Mouse (Mus musculus) kidney, postnatal 4 days (tissue): ENCODE measurements around the gene Mapkbp1.

ENCODE experiments used
- DNase-seq, 2 experiments: peaks; one replicate each; pipeline ENCODE4 v3.0.0; 2021; ENCODE audit warnings: mixed read lengths in 2 of 2

The Mapkbp1 gene

DNA sequence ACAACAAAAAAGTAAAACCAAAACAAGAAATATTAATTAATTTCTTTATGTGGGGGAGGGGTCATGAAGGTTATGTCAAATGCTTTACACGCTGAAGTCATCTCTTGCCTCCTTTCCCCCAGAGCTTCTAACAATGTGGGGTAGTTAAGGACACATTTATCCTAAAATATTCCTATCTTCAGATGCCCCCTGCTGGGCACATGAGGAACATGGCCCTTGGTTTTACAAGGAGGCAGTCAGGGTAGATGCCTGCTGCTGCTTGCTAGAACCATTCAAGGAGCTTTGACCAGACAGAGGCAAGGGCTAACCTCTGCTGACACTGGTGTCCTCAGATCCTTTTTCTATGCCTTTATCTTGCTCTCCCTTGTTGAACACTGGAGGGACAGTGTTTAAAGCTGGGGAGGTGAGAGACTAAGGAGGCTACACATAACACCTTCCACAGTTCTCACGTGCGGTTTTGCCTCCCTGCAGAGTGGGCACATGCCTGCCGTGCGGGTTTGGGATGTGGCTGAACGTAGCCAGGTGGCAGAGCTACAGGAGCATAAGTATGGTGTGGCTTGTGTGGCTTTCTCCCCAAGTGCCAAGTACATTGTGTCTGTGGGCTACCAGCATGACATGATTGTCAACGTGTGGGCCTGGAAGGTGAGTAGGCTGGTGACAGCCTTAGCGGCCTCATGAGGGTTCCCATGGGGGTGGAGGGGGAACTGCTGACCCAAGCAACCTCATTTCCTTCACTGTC, 39.1 kb downstream of the Mapkbp1 start:
- DNase-seq = peak; percentile 78 to 80

DNA sequence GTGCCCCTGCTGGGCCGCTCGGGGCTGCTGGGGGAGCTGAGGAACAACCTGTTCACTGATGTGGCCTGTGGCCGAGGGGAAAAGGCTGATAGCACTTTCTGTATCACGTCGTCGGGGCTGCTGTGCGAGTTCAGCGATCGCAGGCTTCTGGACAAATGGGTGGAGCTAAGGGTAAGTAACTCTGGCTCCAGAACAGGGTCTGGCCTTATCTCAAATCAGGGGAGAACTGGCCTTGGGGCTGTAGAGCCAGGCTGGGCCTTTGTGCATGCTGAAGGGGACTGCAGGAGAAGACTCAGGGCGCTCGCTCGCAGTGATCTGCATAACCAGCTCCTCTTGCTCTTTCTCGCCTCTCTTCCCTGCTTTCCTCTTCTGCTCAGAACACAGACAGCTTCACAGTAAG, 40.4 kb downstream of the Mapkbp1 start:
- DNase-seq = no peak

DNA sequence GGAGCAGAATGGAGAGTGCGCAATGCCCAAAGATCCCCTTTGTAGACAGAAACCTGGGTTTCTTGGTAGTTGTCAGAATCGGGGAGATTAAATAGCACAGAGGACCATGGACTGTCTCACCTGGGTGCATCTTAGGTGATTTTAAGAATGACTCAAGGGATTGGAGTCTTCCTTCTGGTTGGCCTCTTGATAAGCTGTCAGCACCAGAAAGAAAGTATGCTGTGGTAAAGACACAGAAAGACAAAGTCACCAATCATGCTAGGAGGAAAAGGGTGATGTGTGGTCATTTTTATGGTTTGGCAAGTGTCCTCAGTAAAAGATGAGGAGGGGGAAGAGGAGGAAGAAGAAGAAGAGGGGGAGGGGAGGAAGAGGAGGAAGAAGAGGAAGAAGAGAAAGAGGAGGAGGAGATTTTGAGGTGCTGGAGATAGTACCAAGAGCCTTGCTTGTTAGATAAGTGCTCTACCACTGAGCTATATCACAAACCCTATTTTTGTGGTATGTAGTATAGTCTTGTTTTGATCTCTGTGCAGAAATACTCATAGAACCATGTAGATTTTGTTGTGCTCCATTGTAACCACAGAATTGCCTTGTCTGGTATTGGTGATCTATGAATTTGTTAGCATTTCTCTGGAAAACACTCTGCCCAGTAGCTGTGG, 41.5 kb downstream of the Mapkbp1 start:
- DNase-seq = no peak

DNA sequence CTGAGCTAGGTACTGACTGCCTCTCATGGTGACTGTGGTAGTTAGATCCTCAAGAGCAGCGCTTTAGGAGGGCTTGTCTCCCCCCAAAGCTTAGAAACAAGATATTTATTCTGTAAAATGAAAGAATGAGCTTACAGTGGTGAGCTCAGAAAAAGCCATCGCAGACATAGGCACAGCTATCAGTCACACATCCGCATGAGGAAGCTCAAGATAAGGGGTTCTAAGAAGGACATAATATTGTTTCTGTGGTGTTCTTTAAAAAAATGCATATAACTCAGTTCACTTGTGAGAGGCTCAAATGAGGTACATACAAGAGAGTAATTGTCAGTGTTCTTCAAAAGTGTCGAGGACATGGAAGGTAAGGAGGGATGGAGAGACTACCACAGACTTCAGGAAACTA, 43.4 kb downstream of the Mapkbp1 start:
- no peak for DNase-seq

DNA sequence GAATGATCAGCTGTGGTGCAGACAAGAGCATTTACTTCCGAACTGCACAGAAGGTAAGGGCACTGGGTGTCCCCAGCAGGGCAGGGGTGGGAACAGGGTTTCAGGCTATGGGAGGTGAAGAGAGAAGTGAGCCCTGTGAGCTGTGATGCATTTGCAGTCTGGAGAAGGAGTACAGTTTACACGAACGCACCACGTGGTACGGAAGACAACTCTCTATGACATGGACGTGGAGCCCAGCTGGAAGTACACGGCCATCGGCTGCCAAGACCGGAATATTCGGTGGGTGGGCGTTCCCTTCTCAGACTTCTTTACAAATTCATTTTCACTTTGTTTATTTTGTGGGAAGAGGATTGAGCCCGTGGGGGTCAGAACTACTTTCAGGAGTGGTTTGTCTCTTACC, 45.1 kb downstream of the Mapkbp1 start:
- peak; percentile 44 to 57 for DNase-seq

DNA sequence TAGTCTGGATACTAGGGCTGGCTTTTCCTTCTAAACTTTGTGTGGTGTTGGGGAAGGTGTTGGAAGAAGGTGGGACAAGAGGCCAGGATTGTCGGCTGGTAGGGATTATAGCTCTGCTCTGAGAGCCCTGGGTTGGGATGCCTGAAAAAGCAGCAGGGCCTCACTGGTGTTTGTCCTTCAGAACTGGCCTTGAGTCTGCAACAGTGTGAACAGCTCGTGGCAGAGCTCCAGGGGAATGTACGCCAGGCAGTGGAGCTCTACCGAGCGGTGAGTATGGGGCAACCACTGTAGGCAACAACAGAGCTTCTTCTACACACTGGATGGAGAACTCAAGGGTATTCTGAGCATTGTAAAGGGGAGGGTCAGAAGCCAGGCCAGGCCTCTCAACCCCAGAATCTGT, 51.8 kb downstream of the Mapkbp1 start:
- no peak for DNase-seq

DNA sequence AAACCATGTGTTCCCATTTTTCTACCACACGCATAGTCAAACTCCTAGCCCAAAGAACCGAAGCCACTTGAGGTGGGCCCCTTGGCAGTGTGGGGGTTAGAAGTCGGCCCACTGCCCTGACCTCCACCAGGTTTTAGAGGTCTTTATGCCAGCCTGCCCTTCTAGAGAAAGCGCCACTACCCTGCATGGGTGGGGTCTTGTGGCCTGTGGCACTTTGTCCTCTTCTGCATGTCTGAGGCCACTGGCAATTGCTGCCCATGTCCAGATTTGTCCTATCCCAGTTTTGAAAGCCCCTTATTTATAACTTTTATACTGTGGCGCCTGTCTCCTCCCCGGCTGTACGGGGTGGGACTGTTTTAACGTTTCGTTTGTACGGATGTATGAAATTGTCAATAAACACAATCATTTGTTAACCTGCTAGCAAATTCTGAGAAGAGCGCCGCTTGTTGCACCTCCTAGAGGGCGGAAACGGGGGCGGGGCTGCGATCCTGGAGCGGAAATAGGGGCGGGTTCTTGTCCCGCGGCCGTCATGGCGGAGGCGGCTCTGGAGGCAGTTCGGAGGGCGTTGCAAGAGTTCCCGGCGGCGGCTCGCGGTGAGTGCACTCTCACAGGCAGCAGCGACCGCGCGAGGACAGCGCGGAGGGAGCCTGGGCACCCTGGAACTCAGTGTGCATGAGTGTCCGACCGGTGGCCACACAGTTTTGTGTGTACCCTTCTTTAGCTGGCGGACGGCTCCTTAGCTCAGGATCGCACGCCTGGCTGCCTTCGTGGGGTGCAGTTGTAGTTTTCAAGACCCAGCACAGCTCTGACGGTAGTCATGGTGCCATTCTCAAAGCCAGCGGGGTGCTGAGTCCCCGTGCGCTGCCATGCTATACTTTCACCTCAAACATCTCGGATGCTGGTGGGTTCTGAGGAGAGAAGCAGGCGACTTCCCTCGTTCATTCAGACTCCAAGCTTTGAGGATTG, 54.8 kb downstream of the Mapkbp1 start, which contains the start of the genes Jmjd7 and Gm28042:
Gene Jmjd7 (plus strand): TSS at position 500 of the 966 bp plus-strand sequence.
Gene Gm28042 (plus strand): TSS at position 510 of the 966 bp plus-strand sequence.
- peak; percentile 96 to 97 for DNase-seq

DNA sequence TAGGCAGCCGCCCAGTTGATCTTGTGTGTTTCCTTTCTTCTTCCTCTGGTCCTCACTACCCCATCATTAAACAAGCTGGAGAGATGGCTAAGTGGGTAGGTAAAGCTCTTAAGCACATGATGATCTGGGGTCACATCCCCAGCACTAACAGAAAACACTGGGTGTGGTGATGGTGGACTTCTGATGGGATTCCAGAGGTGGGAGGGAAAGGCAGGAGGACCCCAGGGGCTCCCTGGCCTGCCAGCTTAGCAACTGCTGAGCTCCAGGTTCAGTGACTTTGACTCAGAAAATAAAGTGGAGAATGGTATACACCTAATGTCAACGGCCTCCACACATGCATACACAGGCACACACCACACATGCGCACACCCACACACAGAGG, 55.4 kb downstream of the Mapkbp1 start:
- no peak for DNase-seq

DNA sequence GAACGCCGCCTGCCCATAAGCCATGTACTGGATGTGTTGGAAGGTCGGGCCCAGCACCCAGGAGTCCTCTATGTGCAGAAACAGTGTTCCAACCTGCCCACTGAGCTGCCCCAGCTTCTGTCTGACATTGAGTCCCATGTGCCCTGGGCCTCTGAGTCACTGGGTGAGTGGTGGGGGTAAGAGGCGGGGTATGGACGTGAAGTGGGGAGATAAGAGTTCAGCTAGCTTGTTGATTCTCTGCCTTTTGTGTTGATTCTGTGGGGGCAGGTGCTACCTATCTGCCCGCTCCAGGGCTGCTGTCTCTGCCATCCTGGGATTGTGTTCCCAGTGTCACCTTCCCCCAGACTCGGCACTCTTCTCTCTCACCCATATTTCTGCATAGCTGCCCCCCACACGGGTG, 57.9 kb downstream of the Mapkbp1 start:
- no peak for DNase-seq

DNA sequence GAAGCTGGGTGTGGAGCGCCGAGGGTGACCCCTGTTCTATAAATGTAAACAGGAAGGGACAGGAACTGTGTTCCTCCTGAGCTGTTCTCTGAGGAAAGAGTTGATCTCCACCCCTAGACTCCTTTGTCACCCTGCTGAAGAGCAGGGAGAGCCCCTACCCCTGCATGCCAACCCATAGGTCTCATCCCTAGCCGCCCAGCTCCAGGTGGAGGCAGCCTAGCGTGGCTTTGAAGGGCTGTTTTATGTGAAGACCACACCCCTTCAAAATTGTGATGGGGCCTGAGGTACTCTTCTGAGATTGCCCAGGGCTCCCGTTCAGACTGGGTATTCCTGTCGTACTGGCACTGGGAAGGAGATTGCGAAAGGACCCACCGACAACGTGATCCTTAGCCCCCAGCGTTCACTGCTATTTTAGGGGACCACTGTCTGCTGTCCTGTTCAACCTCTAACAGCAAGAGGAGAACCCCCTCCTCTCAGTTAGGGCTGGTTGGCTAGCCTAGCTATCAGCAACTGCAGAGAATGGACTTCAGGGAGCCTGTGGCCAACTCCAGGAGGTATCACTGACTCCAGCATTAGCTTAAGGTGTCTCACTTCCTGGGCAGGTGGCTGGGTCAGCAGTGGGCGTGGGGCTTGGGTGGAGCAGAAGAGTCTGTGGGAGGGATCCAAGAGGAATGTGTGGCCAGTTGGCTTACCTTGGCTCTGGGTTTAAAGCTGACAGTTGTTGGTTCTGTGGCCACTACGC, 60.4 kb downstream of the Mapkbp1 start, which contains the start of gene Pla2g4b:
Gene Pla2g4b (plus strand): TSS at position 692 of the 742 bp plus-strand sequence.
- no peak for DNase-seq

DNA sequence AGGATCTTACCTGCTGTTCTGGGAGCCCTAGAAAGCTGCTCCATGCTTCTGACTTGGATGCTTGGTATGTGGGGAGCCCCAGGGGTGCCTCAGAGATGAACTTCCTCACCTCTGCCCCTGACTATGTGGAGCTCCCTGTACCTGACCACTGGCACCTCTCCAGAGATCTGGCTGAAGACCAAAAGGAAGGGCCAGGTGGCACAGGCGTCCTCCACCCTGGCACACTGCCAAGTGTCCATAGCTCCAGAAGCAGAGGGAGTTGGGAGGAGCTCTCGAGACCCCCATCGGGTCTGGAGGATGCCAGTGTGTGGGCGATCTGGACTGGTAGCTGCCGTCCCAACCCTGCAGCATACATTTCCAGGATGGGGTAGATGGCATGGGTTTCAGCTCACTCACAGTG, 61.2 kb downstream of the Mapkbp1 start:
- peak in 1 of 2 experiments; percentile 24 for DNase-seq

GRCm38 (mm10) chr2:120037744-120038143, 65.2 kb downstream of the Mapkbp1 start:
- no peak for DNase-seq

GRCm38 (mm10) chr2:120040991-120041390, 68.5 kb downstream of the Mapkbp1 start:
- DNase-seq = no peak

GRCm38 (mm10) chr2:120044101-120044603, 71.7 kb downstream of the Mapkbp1 start:
- peak; percentile 41 to 64 for DNase-seq

GRCm38 (mm10) chr2:120044676-120045075, 72.2 kb downstream of the Mapkbp1 start:
- no peak for DNase-seq

DNA sequence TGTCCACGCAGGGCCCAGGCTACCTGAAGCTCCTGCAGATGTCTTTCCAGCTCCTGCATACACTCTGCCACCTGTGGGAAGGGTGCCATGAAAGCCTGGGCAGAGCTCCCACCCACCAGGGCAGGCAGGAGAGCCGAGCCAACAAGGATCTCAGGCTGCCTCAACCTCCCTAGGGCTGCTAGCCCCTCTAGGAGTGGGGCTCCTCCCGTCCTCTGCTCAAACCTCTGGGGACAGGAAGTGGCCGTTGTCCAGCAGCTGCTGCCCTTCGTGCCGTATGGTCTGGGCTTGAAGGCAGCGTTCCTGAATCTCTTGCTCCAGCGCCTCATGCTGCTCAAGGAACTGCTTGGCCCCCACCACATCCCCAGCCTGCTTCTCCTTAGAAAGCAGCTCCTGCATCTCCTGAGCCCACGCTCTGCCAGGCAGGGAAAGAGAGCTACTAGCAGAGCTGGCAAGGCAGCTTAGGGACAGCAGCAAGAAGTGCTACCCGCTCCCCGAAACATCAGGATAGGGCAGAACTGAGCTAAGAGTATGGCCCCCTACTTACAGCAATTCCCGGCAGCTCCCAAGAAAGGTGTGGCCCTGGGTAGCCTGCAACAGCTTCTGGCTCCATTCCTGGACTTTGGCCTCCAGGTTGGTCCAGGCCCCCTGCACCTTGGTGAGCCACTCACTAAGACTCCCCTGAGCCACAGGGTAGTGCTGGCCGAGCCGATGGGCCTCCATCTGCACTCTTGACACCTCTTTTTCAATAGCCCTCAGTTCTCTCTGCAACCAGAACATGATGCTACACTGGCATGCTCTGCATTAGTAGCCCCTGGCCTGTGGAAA, 74.2 kb downstream of the Mapkbp1 start:
- peak; percentile 34 to 48 for DNase-seq

- DNase-seq = no peak
Observed at GRCm38 (mm10) chr2:120048173-120048572, 75.7 kb downstream of the Mapkbp1 start.

- DNase-seq = peak; percentile 80 to 82
Observed at GRCm38 (mm10) chr2:120049632-120050274, 77.3 kb downstream of the Mapkbp1 start.

DNA sequence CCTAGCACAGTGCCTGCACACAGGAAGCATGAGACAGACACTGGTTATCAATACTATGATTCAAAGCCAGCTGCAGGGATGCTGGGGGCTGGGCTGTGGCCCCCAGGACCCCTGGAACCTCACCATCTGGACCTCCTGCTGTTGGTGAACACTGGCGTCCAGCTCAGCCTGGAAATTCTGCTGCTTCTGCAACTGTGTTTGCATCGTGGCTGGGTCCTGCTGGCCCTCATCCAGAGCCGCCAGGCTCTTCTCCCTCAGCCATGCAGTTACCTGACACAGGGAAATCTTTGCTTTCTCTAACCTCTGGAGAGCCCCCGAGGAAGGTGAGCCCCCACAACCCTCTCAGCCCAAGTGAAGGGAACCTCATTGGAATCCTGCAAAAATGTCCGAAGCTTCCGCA, 78.9 kb downstream of the Mapkbp1 start:
- DNase-seq = no peak

GRCm38 (mm10) chr2:120054771-120055552, 82.5 kb downstream of the Mapkbp1 start:
- DNase-seq = no peak
